Mouse (Mus musculus) urinary bladder, postnatal 25 days (tissue): ENCODE results near the gene 4833439L19Rik.
A peak's percentile ranks its signal among the peaks of the same experiment; 100 is the strongest.
"Not testable (repeated sequence)": the region's sequence is repeated elsewhere in the genome, so short reads cannot be mapped to it uniquely, and the experiment has no call there.

Source experiments
- DNase-seq: peaks from one replicate; pipeline ENCODE4 v3.0.0; 2022; ENCODE audit warnings: low spot score

The 4833439L19Rik gene

GRCm38 (mm10) chr13:54565201-54565581 lies at the start of gene 4833439L19Rik:
Gene 4833439L19Rik, minus strand, starts transcription at chr13:54565435.
- DNase-seq: peak; percentile 94

- not testable (repeated sequence) for DNase-seq
These were observed 47.9 kb upstream of the 4833439L19Rik start for GRCm38 (mm10) chr13:54613141-54613540.

GRCm38 (mm10) chr13:54610972-54611754 lies 45.9 kb upstream of the 4833439L19Rik start, which contains the start of gene Cltb:
Gene Cltb, minus strand, starts transcription at chr13:54611344.
- peak; percentile 94 for DNase-seq

- peak; percentile 33 for DNase-seq
These were observed 45.4 kb upstream of the 4833439L19Rik start for GRCm38 (mm10) chr13:54610613-54610971.

GRCm38 (mm10) chr13:54609301-54609700 lies 44.1 kb upstream of the 4833439L19Rik start:
- DNase-seq: no peak

GRCm38 (mm10) chr13:54608666-54609065 lies 43.4 kb upstream of the 4833439L19Rik start:
- DNase-seq: peak; percentile 26

GRCm38 (mm10) chr13:54608002-54608401 lies 42.8 kb upstream of the 4833439L19Rik start:
- DNase-seq: no peak

GRCm38 (mm10) chr13:54607204-54607603 lies 42.0 kb upstream of the 4833439L19Rik start:
- no peak for DNase-seq

- DNase-seq: no peak
These were observed 40.2 kb upstream of the 4833439L19Rik start for GRCm38 (mm10) chr13:54605426-54605825.

GRCm38 (mm10) chr13:54604221-54604620 lies 39.0 kb upstream of the 4833439L19Rik start:
- DNase-seq: no peak

- DNase-seq: no peak
These were observed 38.3 kb upstream of the 4833439L19Rik start for GRCm38 (mm10) chr13:54603501-54603900.

GRCm38 (mm10) chr13:54602639-54603111 lies 37.4 kb upstream of the 4833439L19Rik start:
- no peak for DNase-seq

- no peak for DNase-seq
These were observed 33.4 kb upstream of the 4833439L19Rik start for GRCm38 (mm10) chr13:54598622-54599143.

- no peak for DNase-seq
These were observed 31.6 kb upstream of the 4833439L19Rik start for GRCm38 (mm10) chr13:54596870-54597269.

GRCm38 (mm10) chr13:54596107-54596690 lies 31.0 kb upstream of the 4833439L19Rik start:
- no peak for DNase-seq

- DNase-seq: no peak
These were observed 28.4 kb upstream of the 4833439L19Rik start for GRCm38 (mm10) chr13:54593617-54594016.

- no peak for DNase-seq
These were observed 26.6 kb upstream of the 4833439L19Rik start for GRCm38 (mm10) chr13:54591776-54592356.

- peak; percentile 91 for DNase-seq
These were observed 25.0 kb upstream of the 4833439L19Rik start, which contains the start of the genes Nop16 and Higd2a for GRCm38 (mm10) chr13:54589996-54590951. Gene Nop16, minus strand, starts transcription at chr13:54590090. Gene Higd2a, plus strand, starts transcription at chr13:54590207.

- no peak for DNase-seq
These were observed 24.3 kb upstream of the 4833439L19Rik start for GRCm38 (mm10) chr13:54589414-54589995.

GRCm38 (mm10) chr13:54585831-54586230 lies 20.6 kb upstream of the 4833439L19Rik start:
- no peak for DNase-seq

- DNase-seq: no peak
These were observed 17.6 kb upstream of the 4833439L19Rik start for GRCm38 (mm10) chr13:54582860-54583259.
